Mouse (Mus musculus): ENCODE results near the gene Smok3a.

- no peak for TF ChIP-seq TCF12 (IDR thresholded peaks at IDR 0.05; ENCODE audit: low read depth, low read length)
- no peak for TF ChIP-seq POLR2A (IDR thresholded peaks at IDR 0.05; ENCODE audit: low read depth, low read length)
- TF ChIP-seq POLR2AphosphoS2 (IDR thresholded peaks at IDR 0.05; ENCODE audit: low read depth, low read length), result no peak
- TF ChIP-seq TBP (conservative IDR thresholded peaks at IDR 0.05; ENCODE audit: low read depth, low read length), result no peak
- no peak for TF ChIP-seq MEF2A (IDR thresholded peaks at IDR 0.05; ENCODE audit: borderline replicate concordance, low read depth, low read length)
- no peak for TF ChIP-seq MYC (IDR thresholded peaks at IDR 0.05; ENCODE audit: low read depth, low read length)
- TF ChIP-seq CTCF (conservative IDR thresholded peaks at IDR 0.05 in 1 of 2, IDR thresholded peaks at IDR 0.05 in 1 of 2; ENCODE audit: low read depth in 2 of 2, low read length in 2 of 2), result no peak
- no peak for TF ChIP-seq E2F4 (IDR thresholded peaks at IDR 0.05; ENCODE audit: insufficient replicate concordance, low read depth, low read length)
- no peak for TF ChIP-seq SMC3 (IDR thresholded peaks at IDR 0.05; ENCODE audit: low read depth, low read length)
- no peak for TF ChIP-seq ZC3H11A (IDR thresholded peaks at IDR 0.05; ENCODE audit: low read depth, low read length)
- no peak for TF ChIP-seq SIN3A (IDR thresholded peaks at IDR 0.05; ENCODE audit: low read length)
- TF ChIP-seq NRF1 (IDR thresholded peaks at IDR 0.05; ENCODE audit: low read depth, low read length), result no peak
- TF ChIP-seq CHD2 (IDR thresholded peaks at IDR 0.05; ENCODE audit: low read length), result no peak
- no peak for TF ChIP-seq EP300 (IDR thresholded peaks at IDR 0.05; ENCODE audit: low read length)
These were observed 62.9 kb downstream of the Smok3a start for GRCm38 (mm10) chr5:138083936-138084335.

Data from CH12.LX (cell line).